Mouse (Mus musculus) heart, embryonic 12.5 days (tissue): ENCODE measurements around the gene Mak. TPM values are rescaled to one million over a fixed set of nuclear protein-coding genes. Genes with fewer than 3 reads are reported as not detected.
"Not testable (repeated sequence)": the region's sequence is repeated elsewhere in the genome, so short reads cannot be mapped to it uniquely, and the experiment has no call there.

Experiments
- ATAC-seq: fragments of 200-750 bp; cut with Nextera tagmentation; 2 replicates; pipeline ENCODE4 v1.8.0; 2017; ENCODE audit warnings: moderate TSS enrichment, moderate library complexity; ENCODE audit not compliant: insufficient number of reproducible peaks, low FRiP score
- H3K27ac ChIP-seq: fragments of 300-500 bp; sonication (generic); 2 replicates; pipeline ENCODE4 v1.5.1; 2016; ENCODE audit warnings: mild to moderate bottlenecking, moderate library complexity; ENCODE audit not compliant: poor library complexity, severe bottlenecking
- H3K27me3 ChIP-seq: fragments of 300-500 bp; sonication (generic); replicated peaks from 2 replicates; pipeline ENCODE4 v1.6.1; 2016; ENCODE audit warnings: mild to moderate bottlenecking, moderate library complexity
- H3K36me3 ChIP-seq: fragments of 300-500 bp; sonication (generic); 2 replicates; pipeline ENCODE4 v1.6.1; 2016; ENCODE audit warnings: mild to moderate bottlenecking, moderate library complexity
- H3K4me1 ChIP-seq: fragments of 300-500 bp; sonication (generic); replicated peaks from 2 replicates; pipeline ENCODE4 v1.6.1; 2016; ENCODE audit warnings: mild to moderate bottlenecking
- H3K4me2 ChIP-seq: fragments of 300-500 bp; sonication (generic); 2 replicates; pipeline ENCODE4 v1.6.1; 2016; ENCODE audit warnings: mild to moderate bottlenecking, moderate library complexity
- H3K4me3 ChIP-seq: fragments of 300-500 bp; sonication (generic); 2 replicates; pipeline ENCODE4 v1.5.1; 2016; ENCODE audit warnings: mild to moderate bottlenecking
- H3K9ac ChIP-seq: fragments of 300-500 bp; sonication (generic); 2 replicates; pipeline ENCODE4 v1.6.1; 2016; ENCODE audit warnings: mild to moderate bottlenecking, moderate library complexity
- H3K9me3 ChIP-seq: fragments of 300-500 bp; sonication (generic); replicated peaks from 2 replicates; pipeline ENCODE4 v1.6.1; 2016; ENCODE audit warnings: mild to moderate bottlenecking, moderate library complexity
- WGBS: fragments of 180-500 bp; shearing (Covaris S2); methylation state at CpG from one replicate; pipeline ENCODE4 v1.1.7; 2016; 5-methylcytosine and 5-hydroxymethylcytosine counted together
- polyA plus RNA-seq: library from polyadenylated mRNA; unstranded; fragments of >200 nt; fragmentation: Nextera tagmentation; extraction: Ambion mirVana; gene quantifications from 2 replicates; pipeline ENCODE4 v1.2.1, GENCODE M21; 2016

Gene Mak
- polyA plus RNA-seq, 1 experiment from 2014 or later: 0.38 TPM

DNA sequence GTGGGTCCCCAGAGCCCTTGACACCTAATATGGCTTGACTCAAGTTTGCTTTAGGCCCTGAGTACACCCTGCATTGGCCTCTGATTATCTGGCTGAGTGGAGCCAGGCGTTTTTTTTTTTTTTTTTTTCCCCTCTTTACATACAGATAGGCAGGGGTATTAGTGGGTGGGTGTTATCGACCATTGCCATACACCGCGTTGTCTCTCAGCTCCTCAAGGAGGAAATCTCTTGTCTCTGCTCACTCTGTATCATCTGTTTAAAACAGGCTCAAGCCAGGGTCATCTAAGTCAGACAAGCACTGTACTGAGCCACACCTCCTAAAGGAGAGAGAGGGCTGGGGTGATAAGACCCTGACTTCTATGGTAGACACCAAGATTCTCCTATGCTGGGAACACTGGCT, 61.7 kb downstream of the Mak start:
- Histone ChIP-seq H3K4me3 (peak overlapping the region; percentile 70; the same call in 1 of the 2 replicates), H3K36me3 (peaks cover 65% of the 10 kb centered on the region), H3K9me3 (no peaks in the 10 kb centered on the region), H3K27ac (no peak overlapping the region), H3K27me3 (no peaks in the 10 kb centered on the region), H3K9ac (peak overlapping the region; percentile 10), H3K4me1 (peaks cover 41% of the 10 kb centered on the region), H3K4me2 (peak overlapping the region; percentile 83)
- 55% methylated on average over 4 of the region's 4 CpGs for WGBS
- peak; percentile 69 for ATAC-seq

DNA sequence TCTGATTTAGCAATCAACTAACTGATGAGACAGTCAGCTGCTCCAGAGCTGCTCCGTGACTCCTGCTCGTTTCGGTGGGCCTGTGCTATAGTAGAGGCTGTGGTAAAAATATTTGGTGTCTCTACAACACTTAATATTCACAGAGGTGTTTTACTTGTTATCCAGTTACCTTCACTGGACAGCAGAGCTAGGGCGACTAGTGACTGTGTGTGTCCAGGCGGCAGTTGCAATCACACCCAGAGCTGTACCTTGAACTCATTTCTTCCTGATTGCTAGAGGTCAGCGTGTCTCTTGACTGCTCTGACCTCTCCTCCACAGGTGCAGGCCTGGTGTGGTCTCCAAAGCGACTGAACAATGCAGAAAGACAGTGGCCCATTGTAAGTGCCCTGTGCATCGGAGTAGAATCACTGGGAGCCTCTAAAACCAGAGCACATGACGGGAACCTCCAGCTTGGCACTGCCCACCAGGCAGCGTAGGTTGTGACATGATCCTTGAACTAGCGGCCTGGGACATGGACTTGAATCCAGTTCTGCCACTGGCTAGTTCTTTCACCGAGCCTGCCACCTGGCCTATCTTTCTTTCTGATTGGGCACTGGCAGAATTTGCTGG, 62.6 kb downstream of the Mak start:
- H3K4me3 ChIP-seq: peak overlapping the region; percentile 70
- WGBS: 46% methylated on average over 12 of the region's 12 CpGs
- peaks cover 39% of the 10 kb centered on the region for H3K4me1 ChIP-seq
- peak overlapping the region; percentile 83 for H3K4me2 ChIP-seq
- ATAC-seq: no peak
- peaks cover 66% of the 10 kb centered on the region for H3K36me3 ChIP-seq
- H3K9ac ChIP-seq: peak overlapping the region; percentile 79
- peak overlapping the region; percentile 86 for H3K27ac ChIP-seq
- H3K9me3 ChIP-seq: no peaks in the 10 kb centered on the region
- no peaks in the 10 kb centered on the region for H3K27me3 ChIP-seq

DNA sequence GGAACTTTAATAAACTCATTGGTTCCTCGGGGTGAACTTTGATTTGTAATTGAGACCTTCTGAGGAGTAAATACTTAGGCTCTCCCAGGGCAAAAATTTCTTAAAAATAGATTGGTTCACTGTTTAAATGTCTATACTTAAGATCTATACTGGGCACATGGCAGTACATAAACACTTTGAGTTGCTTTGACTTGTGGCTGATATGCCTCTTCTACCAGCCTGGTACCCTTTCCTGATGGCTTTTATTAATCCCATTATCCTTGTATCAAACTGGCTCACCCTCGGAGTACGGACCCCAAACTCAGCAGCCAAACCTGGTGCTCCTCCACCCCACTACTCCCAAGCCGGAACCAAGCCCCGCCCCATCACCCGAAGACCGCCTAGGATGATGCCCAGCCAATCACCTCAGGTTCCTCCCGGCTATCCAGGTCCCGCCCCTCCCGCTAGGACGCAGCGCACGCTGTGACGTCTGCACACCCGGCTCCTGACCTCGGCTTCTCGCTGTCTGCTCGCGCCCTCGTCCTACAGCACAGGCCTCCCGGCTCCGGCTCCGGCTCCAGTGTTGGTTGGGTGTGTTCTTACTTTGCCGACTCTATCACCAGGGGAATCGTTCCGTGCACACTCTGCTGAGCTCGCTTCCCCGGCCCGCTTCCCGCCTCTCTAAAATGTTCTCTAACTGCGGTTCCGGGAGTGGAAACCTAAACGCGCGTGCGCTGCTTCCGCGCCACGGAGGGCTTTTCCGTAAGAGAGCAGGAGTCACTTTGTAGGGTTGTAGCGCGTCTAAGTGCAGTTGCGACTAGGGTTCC, 63.5 kb downstream of the Mak start, which contains the start of gene Tmem14c:
TSS of gene Tmem14c (plus strand) at position 464 of the 806 bp plus-strand sequence.
- H3K27me3 ChIP-seq: no peaks in the 10 kb centered on the region
- H3K27ac ChIP-seq: peak within 1 kb of the TSS; percentile 86
- H3K9ac ChIP-seq: peak within 1 kb of the TSS; percentile 79
- peaks cover 33% of the 10 kb centered on the region for H3K4me1 ChIP-seq
- peak within 1 kb of the TSS; percentile 83 for H3K4me2 ChIP-seq
- H3K4me3 ChIP-seq: peak within 1 kb of the TSS; percentile 70
- H3K36me3 ChIP-seq: peaks cover 65% of the 10 kb centered on the region
- WGBS: under 1% methylated on average over 43 of the region's 43 CpGs
- peak; percentile 95 for ATAC-seq
- no peaks in the 10 kb centered on the region for H3K9me3 ChIP-seq

DNA sequence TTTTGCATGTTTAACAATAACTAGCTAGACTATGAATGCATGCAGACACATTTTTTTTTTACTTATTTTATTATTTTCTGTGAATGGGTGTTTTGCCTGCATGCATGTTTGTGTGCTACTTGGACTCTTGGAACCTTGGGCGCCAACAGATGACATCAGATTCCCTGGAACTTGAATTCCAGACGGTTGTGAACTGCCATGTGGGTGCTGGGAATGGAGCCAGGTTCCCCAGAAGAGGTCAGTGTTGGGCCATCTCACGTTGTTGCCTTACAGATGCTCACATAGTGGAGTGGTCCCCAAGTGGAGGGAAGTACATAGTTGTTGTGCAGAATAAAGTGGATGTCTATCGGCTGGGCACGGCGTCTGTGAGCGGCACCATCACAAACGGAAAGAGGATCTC, 70.6 kb downstream of the Mak start:
- H3K27me3 ChIP-seq: no peaks in the 10 kb centered on the region
- H3K4me3 ChIP-seq: no peak overlapping the region
- no peaks in the 10 kb centered on the region for H3K9me3 ChIP-seq
- no peaks in the 10 kb centered on the region for H3K4me1 ChIP-seq
- no peak overlapping the region for H3K9ac ChIP-seq
- ATAC-seq: no peak
- peaks cover 93% of the 10 kb centered on the region for H3K36me3 ChIP-seq
- H3K27ac ChIP-seq: no peak overlapping the region
- H3K4me2 ChIP-seq: no peak overlapping the region
- 82% methylated on average over 8 of the region's 8 CpGs for WGBS

DNA sequence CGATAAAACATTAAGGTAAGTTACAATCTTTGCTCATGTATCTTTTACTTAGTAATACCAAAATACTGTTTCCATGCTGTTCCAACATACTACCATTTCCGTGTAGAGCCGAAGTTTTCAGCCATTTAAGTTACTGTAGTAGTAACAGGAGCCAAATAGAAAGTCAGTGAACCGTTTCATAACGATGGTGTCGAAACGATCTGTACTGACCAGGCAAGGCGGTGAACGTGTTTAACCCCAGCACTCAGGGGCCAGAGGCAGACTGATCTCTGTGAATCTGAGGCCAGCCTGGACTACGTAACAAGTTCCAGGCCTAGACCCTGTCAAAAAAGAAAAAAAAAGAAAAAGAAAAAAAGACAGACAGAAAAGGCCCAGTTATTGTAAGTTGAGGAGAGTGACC, 71.2 kb downstream of the Mak start:
- ATAC-seq: no peak
- H3K4me3 ChIP-seq: no peak overlapping the region
- WGBS: 95% methylated on average over 10 of the region's 10 CpGs
- no peak overlapping the region for H3K9ac ChIP-seq
- no peak overlapping the region for H3K27ac ChIP-seq
- peaks cover 90% of the 10 kb centered on the region for H3K36me3 ChIP-seq
- no peaks in the 10 kb centered on the region for H3K9me3 ChIP-seq
- no peak overlapping the region for H3K4me2 ChIP-seq
- H3K27me3 ChIP-seq: no peaks in the 10 kb centered on the region
- H3K4me1 ChIP-seq: no peaks in the 10 kb centered on the region

DNA sequence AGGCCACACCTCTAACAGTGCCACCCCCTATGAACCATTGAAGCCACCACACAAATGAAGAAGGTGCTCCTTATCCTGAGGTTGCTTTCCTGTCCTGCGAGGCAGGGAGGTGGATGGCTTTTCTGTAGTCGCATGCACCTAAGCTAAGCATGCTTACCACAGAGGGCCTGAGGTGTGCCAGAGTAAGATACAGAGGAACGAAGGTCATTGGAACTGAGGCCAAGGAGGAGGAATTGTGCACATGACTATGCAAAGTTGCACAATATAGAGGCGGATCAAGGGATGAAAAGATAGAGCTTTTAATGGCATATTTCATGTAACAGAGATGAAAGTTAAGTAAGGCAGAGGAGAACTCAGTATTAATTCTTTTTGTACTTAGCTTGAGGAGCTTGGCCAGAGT, 73.3 kb downstream of the Mak start:
- no peaks in the 10 kb centered on the region for H3K9me3 ChIP-seq
- no peak overlapping the region for H3K4me3 ChIP-seq
- no peak overlapping the region for H3K4me2 ChIP-seq
- H3K9ac ChIP-seq: no peak overlapping the region
- peaks cover 75% of the 10 kb centered on the region for H3K36me3 ChIP-seq
- H3K27ac ChIP-seq: no peak overlapping the region
- WGBS: 91% methylated on average over 4 of the region's 4 CpGs
- no peak for ATAC-seq
- peaks cover 7% of the 10 kb centered on the region for H3K4me1 ChIP-seq
- H3K27me3 ChIP-seq: no peaks in the 10 kb centered on the region

DNA sequence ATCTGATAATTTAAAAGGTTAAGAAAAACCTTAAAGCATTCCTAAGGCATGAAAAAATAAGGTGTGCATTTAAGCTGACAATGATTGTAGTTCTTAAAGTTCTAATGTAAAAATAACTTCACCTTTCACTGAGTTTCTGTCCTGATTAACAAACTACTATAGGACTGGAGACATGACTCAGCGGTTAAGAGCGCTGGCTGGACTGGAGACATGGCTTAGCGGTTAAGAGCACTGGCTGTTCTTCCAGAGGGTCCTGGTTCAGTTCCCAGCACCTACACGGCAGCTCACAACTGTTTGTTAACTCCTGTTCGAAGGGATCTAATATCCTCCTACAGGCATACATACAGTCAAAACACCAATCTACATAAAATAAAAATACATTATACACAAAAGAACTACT, 77.5 kb downstream of the Mak start:
- H3K9me3 ChIP-seq: no peaks in the 10 kb centered on the region
- H3K27ac ChIP-seq: no peak overlapping the region
- H3K4me2 ChIP-seq: peak overlapping the region; percentile 65
- peak overlapping the region; percentile 35 for H3K4me3 ChIP-seq
- 70% methylated on average over 5 of the region's 5 CpGs for WGBS
- H3K36me3 ChIP-seq: peaks cover 32% of the 10 kb centered on the region
- peak overlapping the region; percentile 45; the same call in 1 of the 2 replicates for H3K9ac ChIP-seq
- no peak for ATAC-seq
- peaks cover 15% of the 10 kb centered on the region for H3K4me1 ChIP-seq
- no peaks in the 10 kb centered on the region for H3K27me3 ChIP-seq

DNA sequence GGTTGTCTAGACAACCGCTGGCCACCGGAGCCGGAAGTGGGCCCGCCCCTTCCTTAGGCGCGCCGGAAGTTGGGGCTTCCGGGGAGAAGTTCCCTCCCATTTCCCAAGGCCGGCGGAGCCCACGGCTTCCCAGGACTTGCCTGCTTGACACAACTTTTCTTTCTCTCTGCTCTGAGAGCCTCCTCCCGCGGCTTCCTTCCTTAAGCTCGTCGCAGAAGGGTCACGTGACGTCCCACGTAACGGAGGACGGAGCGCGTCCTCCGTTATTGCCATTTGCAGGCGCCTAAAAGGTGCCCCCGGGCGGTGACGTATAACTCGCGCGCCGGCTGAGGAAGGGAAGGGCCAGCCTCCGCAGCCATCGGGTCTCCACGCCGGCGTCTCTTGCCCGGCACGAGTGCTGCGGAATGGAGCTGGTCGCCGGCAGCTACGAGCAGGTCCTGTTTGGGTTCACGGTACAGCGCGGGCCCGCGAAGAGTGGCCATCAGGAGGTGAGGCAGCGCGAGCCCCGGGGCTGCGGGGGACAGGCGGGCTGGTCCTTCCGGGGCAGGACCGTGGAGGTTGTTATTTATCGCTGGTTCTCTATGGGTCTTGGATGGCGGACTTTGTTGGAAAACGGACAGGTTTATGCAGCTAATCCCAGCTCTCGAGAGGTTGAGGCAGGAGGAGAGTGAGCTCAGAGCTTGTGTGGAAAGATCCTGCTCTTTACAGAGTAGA, 78.4 kb downstream of the Mak start, which contains the start of gene Pak1ip1:
TSS of gene Pak1ip1 (plus strand) at position 98 of the 714 bp plus-strand sequence.
- peaks cover 15% of the 10 kb centered on the region for H3K4me1 ChIP-seq
- H3K36me3 ChIP-seq: peaks cover 24% of the 10 kb centered on the region
- H3K27ac ChIP-seq: peak within 1 kb of the TSS; percentile 97
- no peaks in the 10 kb centered on the region for H3K27me3 ChIP-seq
- no peaks in the 10 kb centered on the region for H3K9me3 ChIP-seq
- peak within 1 kb of the TSS; percentile 78 for H3K9ac ChIP-seq
- peak; percentile 94 for ATAC-seq
- H3K4me3 ChIP-seq: peak within 1 kb of the TSS; percentile 71
- peak within 1 kb of the TSS; percentile 96 for H3K4me2 ChIP-seq
- WGBS: under 1% methylated on average over 58 of the region's 58 CpGs

DNA sequence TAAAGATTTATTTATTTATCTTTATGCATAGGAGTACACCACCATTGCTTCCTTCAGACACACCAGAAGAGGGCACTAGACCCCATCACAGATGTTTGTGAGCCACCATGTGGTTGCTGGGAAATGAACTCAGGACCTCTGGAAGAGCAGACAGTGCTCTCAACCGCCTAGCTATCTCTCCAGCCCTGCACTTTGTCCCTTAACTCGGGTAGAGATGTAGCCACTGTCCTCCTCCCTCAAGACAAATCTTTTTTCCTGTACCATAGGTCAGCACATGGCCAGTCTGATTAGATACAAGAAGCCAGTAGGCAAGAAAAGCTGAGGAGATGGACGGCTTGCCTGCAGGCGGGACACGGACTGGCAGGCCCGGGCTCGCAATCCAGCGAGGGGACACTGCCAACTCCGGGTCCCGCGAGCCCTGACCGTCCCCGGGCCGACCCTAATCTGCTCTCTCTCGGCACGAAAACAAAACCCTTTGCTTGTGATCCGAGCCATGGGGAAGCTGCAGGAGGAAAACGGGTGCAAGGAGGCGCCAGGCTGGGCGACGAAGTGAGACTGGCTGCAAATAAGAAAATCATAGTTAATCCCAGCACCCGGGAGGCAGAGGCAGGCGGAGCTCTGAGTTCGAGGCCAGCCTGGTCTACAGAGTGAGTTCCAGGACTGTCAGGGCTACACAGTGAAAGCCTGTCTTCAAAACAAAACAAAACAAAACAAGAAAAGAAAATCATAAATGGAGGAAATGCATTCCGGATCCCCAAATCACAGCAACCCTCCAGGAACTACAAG, 79.2 kb downstream of the Mak start:
- ATAC-seq: peak; percentile 43

DNA sequence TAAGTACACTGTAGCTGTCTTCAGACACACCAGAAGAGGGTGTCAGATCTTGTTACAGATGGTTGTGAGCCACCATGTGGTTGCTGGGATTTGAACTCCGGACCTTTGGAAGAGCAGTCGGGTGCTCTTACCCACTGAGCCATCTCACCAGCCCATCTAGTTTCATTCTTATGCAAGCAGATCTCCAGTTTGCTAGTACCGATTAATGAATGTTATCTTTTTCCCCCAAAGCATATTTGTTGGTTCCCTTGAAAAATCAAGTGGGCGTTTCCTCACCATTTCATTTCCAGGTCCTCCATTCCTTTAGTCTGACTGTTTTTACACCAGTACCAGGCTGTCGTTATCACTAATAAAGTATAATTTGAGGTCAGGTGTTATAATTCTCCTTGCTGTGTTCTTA, 81.0 kb downstream of the Mak start:
- H3K27ac ChIP-seq, H3K27me3 ChIP-seq, H3K9me3 ChIP-seq, H3K36me3 ChIP-seq, H3K9ac ChIP-seq, H3K4me2 ChIP-seq, ATAC-seq, H3K4me3 ChIP-seq: not testable (repeated sequence)
- WGBS: 82% methylated on average over 5 of the region's 5 CpGs
- peaks cover 24% of the 10 kb centered on the region for H3K4me1 ChIP-seq

More for the DNA sequence above, 79.2 kb downstream of the Mak start:
- H3K4me3 ChIP-seq: peak overlapping the region; percentile 71
- peaks cover 17% of the 10 kb centered on the region for H3K36me3 ChIP-seq
- peak overlapping the region; percentile 97 for H3K27ac ChIP-seq
- H3K27me3 ChIP-seq: no peaks in the 10 kb centered on the region
- H3K9me3 ChIP-seq: no peaks in the 10 kb centered on the region
- whole genome bisulfite sequencing: under 1% methylated on average over 25 of the region's 25 CpGs
- H3K9ac ChIP-seq: peak overlapping the region; percentile 78
- peaks cover 15% of the 10 kb centered on the region for H3K4me1 ChIP-seq
- peak overlapping the region; percentile 96 for H3K4me2 ChIP-seq
